Mouse (Mus musculus): ENCODE measurements around the gene Cdx2. TPM values are rescaled to one million over a fixed set of nuclear protein-coding genes. Genes with fewer than 3 reads are reported as not detected.

The Cdx2 gene
- polyA plus RNA-seq, 2 experiments: 0.03 TPM; not detected in 1

DNA sequence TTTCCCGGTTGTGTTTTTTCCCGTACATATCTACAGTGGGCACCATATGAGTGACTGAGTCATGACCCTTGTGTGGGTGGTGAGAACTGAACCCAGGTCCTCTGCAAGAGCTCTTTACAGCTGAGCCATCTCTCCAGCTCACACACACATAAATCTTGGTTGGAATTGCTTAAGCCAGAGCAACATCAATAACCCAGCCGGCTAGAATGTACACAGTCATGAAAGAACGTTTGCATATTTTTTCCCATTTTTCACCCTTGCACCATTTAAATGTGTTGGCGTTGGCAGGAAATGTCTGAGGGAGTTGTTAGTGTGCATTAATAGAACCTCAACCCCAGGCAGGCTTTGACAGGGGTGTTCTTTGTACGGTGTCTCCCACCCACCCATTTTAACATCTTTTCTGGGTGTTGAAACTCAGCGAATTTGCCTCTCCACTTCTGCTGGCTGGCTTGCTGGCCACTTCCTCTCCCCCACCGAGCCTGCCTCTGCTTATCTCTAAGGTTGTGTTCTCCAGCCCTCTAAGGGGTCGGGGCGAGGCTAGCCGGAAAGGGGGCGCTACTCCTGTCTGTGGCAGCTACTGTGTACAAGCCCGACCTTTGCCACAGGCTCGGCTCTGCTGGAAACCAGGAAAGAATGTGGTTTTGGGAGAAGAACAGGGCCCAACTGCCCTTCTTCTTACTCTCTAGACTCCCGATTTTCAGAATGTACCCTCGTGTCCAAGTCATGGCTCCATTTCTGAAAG, 15.1 kb downstream of the Cdx2 start:
- no peaks in the 10 kb centered on the region for H3K9me3 ChIP-seq (ENCODE audit: control insufficient read depth, low read length)
- H3K27ac ChIP-seq (replicated peaks; ENCODE audit: low read depth, low read length): no peak overlapping the region
- no peak overlapping the region for H3K4me3 ChIP-seq (replicated peaks; ENCODE audit: low read length)
- no peaks in the 10 kb centered on the region for H3K36me3 ChIP-seq (ENCODE audit: control insufficient read depth, insufficient read depth, low read length)
- ATAC-seq (ENCODE audit: low FRiP score, low read depth) (no peak), DNase-seq (ENCODE audit: low spot score) (no peak)
- peaks cover 29% of the 10 kb centered on the region for H3K27me3 ChIP-seq (ENCODE audit: control insufficient read depth, insufficient read depth, low read length)
- H3K4me2 ChIP-seq (replicated peaks; ENCODE audit: low read depth, low read length, severe bottlenecking): no peak overlapping the region
- 42% methylated on average over 16 of the region's 16 CpGs for WGBS
- TF ChIP-seq POLR2A (IDR thresholded peaks at IDR 0.05; ENCODE audit: borderline replicate concordance, extremely low read depth, insufficient read depth, insufficient read length): no peak
- H3K4me1 ChIP-seq (ENCODE audit: control insufficient read depth, insufficient read depth, low read length): no peaks in the 10 kb centered on the region
- H3K9ac ChIP-seq (ENCODE audit: low read depth, low read length, severe bottlenecking): no peak overlapping the region

DNA sequence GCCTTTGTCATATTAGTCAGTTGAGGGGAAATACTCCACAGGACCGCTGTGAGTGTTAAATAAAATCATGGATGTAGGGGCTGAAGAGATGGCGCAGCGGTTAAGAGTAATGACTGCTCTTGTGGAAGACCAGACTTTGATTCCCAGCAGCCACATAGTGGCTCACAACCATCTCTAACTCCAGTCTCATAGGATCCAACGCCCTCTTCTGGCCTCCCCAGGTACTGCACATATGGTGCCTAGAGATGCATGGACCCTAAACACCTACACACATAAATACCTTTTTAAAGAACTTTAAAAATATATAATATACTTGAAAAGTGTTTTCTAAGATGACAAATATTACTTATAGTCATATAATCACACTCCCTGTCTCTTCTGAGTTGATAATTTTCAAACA, 22.7 kb downstream of the Cdx2 start:
- Histone ChIP-seq H3K27me3 (ENCODE audit: control insufficient read depth, insufficient read depth, low read length) (peaks cover 20% of the 10 kb centered on the region), H3K36me3 (ENCODE audit: control insufficient read depth, insufficient read depth, low read length) (no peaks in the 10 kb centered on the region), H3K4me1 (ENCODE audit: control insufficient read depth, insufficient read depth, low read length) (no peaks in the 10 kb centered on the region), H3K27ac (replicated peaks; ENCODE audit: low read depth, low read length) (no peak overlapping the region), H3K4me2 (replicated peaks; ENCODE audit: low read depth, low read length, severe bottlenecking) (no peak overlapping the region), H3K4me3 (replicated peaks; ENCODE audit: low read length) (no peak overlapping the region), H3K9me3 (ENCODE audit: control insufficient read depth, low read length) (no peaks in the 10 kb centered on the region), H3K9ac (ENCODE audit: low read depth, low read length, severe bottlenecking) (no peak overlapping the region)
- TF ChIP-seq POLR2A (IDR thresholded peaks at IDR 0.05; ENCODE audit: borderline replicate concordance, extremely low read depth, insufficient read depth, insufficient read length): no peak
- no peak for ATAC-seq (ENCODE audit: low FRiP score, low read depth)
- DNase-seq (ENCODE audit: low spot score): no peak
- WGBS: 73% methylated on average over 4 of the region's 4 CpGs

GRCm38 (mm10) chr5:147277547-147277925, 29.5 kb downstream of the Cdx2 start:
- Histone ChIP-seq H3K9ac (ENCODE audit: low read depth, low read length, severe bottlenecking) (no peak overlapping the region), H3K4me3 (replicated peaks; ENCODE audit: low read length) (no peak overlapping the region), H3K4me2 (replicated peaks; ENCODE audit: low read depth, low read length, severe bottlenecking) (no peak overlapping the region), H3K4me1 (ENCODE audit: control insufficient read depth, insufficient read depth, low read length) (no peaks in the 10 kb centered on the region), H3K9me3 (ENCODE audit: control insufficient read depth, low read length) (no peaks in the 10 kb centered on the region), H3K36me3 (ENCODE audit: control insufficient read depth, insufficient read depth, low read length) (no peaks in the 10 kb centered on the region), H3K27me3 (ENCODE audit: control insufficient read depth, insufficient read depth, low read length) (peaks cover 85% of the 10 kb centered on the region), H3K27ac (replicated peaks; ENCODE audit: low read depth, low read length) (no peak overlapping the region)
- DNase-seq (ENCODE audit: low spot score) (no peak), ATAC-seq (ENCODE audit: low FRiP score, low read depth) (no peak)
- no peak for TF ChIP-seq POLR2A (IDR thresholded peaks at IDR 0.05; ENCODE audit: borderline replicate concordance, extremely low read depth, insufficient read depth, insufficient read length)
- WGBS: 3% methylated on average over 13 of the region's 13 CpGs

DNA sequence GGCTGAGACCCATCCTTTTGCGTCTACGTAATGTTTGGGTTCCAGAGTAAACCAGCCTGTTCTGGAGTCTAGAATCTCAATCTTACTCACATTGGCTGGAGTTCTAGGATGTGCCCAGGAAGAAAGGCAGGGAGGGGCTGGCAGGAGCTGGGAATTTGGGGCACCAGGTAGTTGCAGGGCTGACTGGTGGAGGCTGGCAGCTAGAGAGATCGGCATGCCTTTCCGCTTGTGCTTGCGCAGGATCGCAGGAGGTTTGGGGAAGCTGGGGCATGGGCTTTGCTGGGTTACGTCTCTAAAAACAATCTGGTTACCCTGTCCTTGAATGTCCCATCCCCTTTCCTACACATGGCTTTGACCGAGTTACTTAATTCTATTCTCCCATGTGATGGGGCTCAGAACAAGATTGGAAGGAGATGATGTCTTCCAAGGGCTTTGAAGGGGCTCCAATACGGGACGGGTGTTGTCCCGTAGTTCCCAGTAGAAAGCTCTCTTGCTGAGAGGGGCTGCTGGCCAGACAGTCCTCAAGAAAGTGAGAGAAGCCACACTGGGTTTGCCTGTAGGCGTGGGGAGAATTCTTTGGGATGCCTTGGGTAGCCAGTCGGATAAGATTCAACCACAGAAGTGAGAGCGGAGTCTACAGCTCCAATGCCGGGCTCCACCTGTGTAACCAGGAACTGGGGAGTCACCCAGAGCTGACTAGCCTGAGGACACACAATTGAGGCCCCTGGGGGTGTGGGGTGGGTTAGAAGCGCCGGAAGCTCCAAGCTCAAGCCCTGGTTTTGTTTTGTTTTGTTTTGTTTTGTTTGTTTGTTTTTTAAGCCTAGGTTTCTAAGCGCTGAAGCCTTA, 30.1 kb downstream of the Cdx2 start:
- TF ChIP-seq POLR2A (IDR thresholded peaks at IDR 0.05; ENCODE audit: borderline replicate concordance, extremely low read depth, insufficient read depth, insufficient read length): no peak
- no peak overlapping the region for H3K27ac ChIP-seq (replicated peaks; ENCODE audit: low read depth, low read length)
- DNase-seq (ENCODE audit: low spot score) (no peak), ATAC-seq (ENCODE audit: low FRiP score, low read depth) (no peak)
- no peak overlapping the region for H3K4me2 ChIP-seq (replicated peaks; ENCODE audit: low read depth, low read length, severe bottlenecking)
- no peak overlapping the region for H3K4me3 ChIP-seq (replicated peaks; ENCODE audit: low read length)
- no peaks in the 10 kb centered on the region for H3K4me1 ChIP-seq (ENCODE audit: control insufficient read depth, insufficient read depth, low read length)
- no peak overlapping the region for H3K9ac ChIP-seq (ENCODE audit: low read depth, low read length, severe bottlenecking)
- H3K36me3 ChIP-seq (ENCODE audit: control insufficient read depth, insufficient read depth, low read length): no peaks in the 10 kb centered on the region
- peaks cover 91% of the 10 kb centered on the region for H3K27me3 ChIP-seq (ENCODE audit: control insufficient read depth, insufficient read depth, low read length)
- no peaks in the 10 kb centered on the region for H3K9me3 ChIP-seq (ENCODE audit: control insufficient read depth, low read length)
- 1% methylated on average over 18 of the region's 18 CpGs for WGBS

GRCm38 (mm10) chr5:147275761-147276160, 31.3 kb downstream of the Cdx2 start:
- 17% methylated on average over 3 of the region's 3 CpGs for WGBS
- DNase-seq (ENCODE audit: low spot score): no peak
- no peak for ATAC-seq (ENCODE audit: low FRiP score, low read depth)
- no peak for TF ChIP-seq POLR2A (IDR thresholded peaks at IDR 0.05; ENCODE audit: borderline replicate concordance, extremely low read depth, insufficient read depth, insufficient read length)
- Histone ChIP-seq H3K4me1 (ENCODE audit: control insufficient read depth, insufficient read depth, low read length) (no peaks in the 10 kb centered on the region), H3K36me3 (ENCODE audit: control insufficient read depth, insufficient read depth, low read length) (no peaks in the 10 kb centered on the region), H3K27me3 (ENCODE audit: control insufficient read depth, insufficient read depth, low read length) (peaks cover 97% of the 10 kb centered on the region), H3K27ac (replicated peaks; ENCODE audit: low read depth, low read length) (no peak overlapping the region), H3K9me3 (ENCODE audit: control insufficient read depth, low read length) (no peaks in the 10 kb centered on the region), H3K4me2 (replicated peaks; ENCODE audit: low read depth, low read length, severe bottlenecking) (no peak overlapping the region), H3K9ac (ENCODE audit: low read depth, low read length, severe bottlenecking) (no peak overlapping the region), H3K4me3 (replicated peaks; ENCODE audit: low read length) (no peak overlapping the region)

All from limb, embryonic 14.5 days (tissue).